Mouse (Mus musculus) intestine, embryonic 14.5 days (tissue): ENCODE measurements around the gene Abl2. TPM values are rescaled to one million over a fixed set of nuclear protein-coding genes. Genes with fewer than 3 reads are reported as not detected.

Experiments
- ATAC-seq: fragments of 200-750 bp; cut with Nextera tagmentation; replicated peaks from 2 replicates; pipeline ENCODE4 v1.8.0; 2017; ENCODE audit warnings: low read depth, moderate number of reproducible peaks, moderate TSS enrichment, moderate library complexity; ENCODE audit not compliant: low FRiP score, low TSS enrichment
- DNase-seq: peaks from one replicate; pipeline ENCODE4 v3.0.0-alpha.2; 2018; ENCODE audit warnings: low spot score
- H3K27ac ChIP-seq: fragments of 300-500 bp; sonication (generic); 2 replicates; pipeline ENCODE4 v1.5.1; 2014; ENCODE audit warnings: low read depth, mild to moderate bottlenecking, control low read depth
- H3K27me3 ChIP-seq: fragments of 300-500 bp; sonication (generic); replicated peaks from 2 replicates; pipeline ENCODE4 v1.6.1; 2014; ENCODE audit warnings: low read length, control low read depth; ENCODE audit not compliant: control insufficient read depth, insufficient read depth
- H3K36me3 ChIP-seq: fragments of 300-500 bp; sonication (generic); 2 replicates; pipeline ENCODE4 v1.6.1; 2014; ENCODE audit warnings: low read length, control low read depth; ENCODE audit not compliant: control insufficient read depth, insufficient read depth
- H3K4me1 ChIP-seq: fragments of 300-500 bp; sonication (generic); replicated peaks from 2 replicates; pipeline ENCODE4 v1.6.1; 2014; ENCODE audit warnings: low read length, control low read depth, mixed read lengths; ENCODE audit not compliant: control insufficient read depth, insufficient read depth
- H3K4me2 ChIP-seq: fragments of 300-500 bp; sonication (generic); 2 replicates; pipeline ENCODE4 v1.6.1; 2014; ENCODE audit warnings: low read length
- H3K4me3 ChIP-seq: fragments of 300-500 bp; sonication (generic); 2 replicates; pipeline ENCODE4 v1.5.1; 2014; ENCODE audit warnings: low read depth, low read length, control low read depth, mixed read lengths
- H3K9ac ChIP-seq: fragments of 300-500 bp; sonication (generic); 2 replicates; pipeline ENCODE4 v1.6.1; 2014; ENCODE audit warnings: mild to moderate bottlenecking, low read length
- H3K9me3 ChIP-seq: fragments of 300-500 bp; sonication (generic); 2 replicates; pipeline ENCODE4 v1.6.1; 2016; ENCODE audit warnings: low read length, control low read depth; ENCODE audit not compliant: control insufficient read depth
- WGBS: fragments of 180-500 bp; shearing (Covaris S2); extraction: QIAGEN DNeasy Blood & Tissue Kit; methylation state at CpG from one replicate; pipeline ENCODE4 v1.1.7; 2014; 5-methylcytosine and 5-hydroxymethylcytosine counted together
- polyA plus RNA-seq: library from polyadenylated mRNA; unstranded; fragments of >200 nt; fragmentation: Nextera tagmentation; extraction: Ambion mirVana; gene quantifications from 2 replicates; pipeline ENCODE4 v1.2.1, GENCODE M21; 2014

The Abl2 gene
- polyA plus RNA-seq, 1 experiment from 2014 or later: 4.7 TPM

GRCm38 (mm10) chr1:156537701-156538100 lies 20.9 kb upstream of the Abl2 start:
- H3K27ac ChIP-seq: no peak overlapping the region
- DNase-seq (no peak), ATAC-seq (no peak)
- H3K9me3 ChIP-seq: no peaks in the 10 kb centered on the region
- H3K4me2 ChIP-seq: no peak overlapping the region
- 89% methylated on average over 6 of the region's 6 CpGs for WGBS
- H3K4me3 ChIP-seq: no peak overlapping the region
- H3K36me3 ChIP-seq: no peaks in the 10 kb centered on the region
- no peaks in the 10 kb centered on the region for H3K27me3 ChIP-seq
- H3K4me1 ChIP-seq: no peaks in the 10 kb centered on the region
- no peak overlapping the region for H3K9ac ChIP-seq

GRCm38 (mm10) chr1:156538382-156538781 lies 20.2 kb upstream of the Abl2 start:
- no peak for DNase-seq
- WGBS: 70% methylated on average over 3 of the region's 3 CpGs
- no peak overlapping the region for H3K4me3 ChIP-seq

GRCm38 (mm10) chr1:156539787-156540560 lies 18.6 kb upstream of the Abl2 start:
- Histone ChIP-seq H3K4me1 (no peaks in the 10 kb centered on the region), H3K4me2 (no peak overlapping the region), H3K4me3 (no peak overlapping the region), H3K9ac (no peak overlapping the region), H3K27ac (no peak overlapping the region), H3K27me3 (no peaks in the 10 kb centered on the region), H3K36me3 (no peaks in the 10 kb centered on the region), H3K9me3 (no peaks in the 10 kb centered on the region)
- ATAC-seq (no peak), DNase-seq (no peak)
- WGBS: 49% methylated on average over 4 of the region's 4 CpGs

More at GRCm38 (mm10) chr1:156538382-156538781, 20.2 kb upstream of the Abl2 start:
- no peak overlapping the region for H3K9ac ChIP-seq
- H3K4me2 ChIP-seq: no peak overlapping the region
- H3K4me1 ChIP-seq: no peaks in the 10 kb centered on the region
- no peak for ATAC-seq
- H3K27ac ChIP-seq: no peak overlapping the region
- no peaks in the 10 kb centered on the region for H3K36me3 ChIP-seq
- H3K27me3 ChIP-seq: no peaks in the 10 kb centered on the region
- H3K9me3 ChIP-seq: no peaks in the 10 kb centered on the region

GRCm38 (mm10) chr1:156543999-156544398 lies 14.6 kb upstream of the Abl2 start:
- Histone ChIP-seq H3K9me3 (no peaks in the 10 kb centered on the region), H3K4me1 (no peaks in the 10 kb centered on the region), H3K27me3 (no peaks in the 10 kb centered on the region), H3K27ac (no peak overlapping the region), H3K9ac (no peak overlapping the region), H3K4me2 (peak overlapping the region; percentile 20; the same call in 1 of the 2 replicates), H3K36me3 (no peaks in the 10 kb centered on the region), H3K4me3 (no peak overlapping the region)
- 20% methylated on average over 12 of the region's 12 CpGs for WGBS
- DNase-seq (no peak), ATAC-seq (no peak)

GRCm38 (mm10) chr1:156558950-156559640 lies 509 bp downstream of the Abl2 start:
- Histone ChIP-seq H3K4me1 (peaks cover 9% of the 10 kb centered on the region), H3K36me3 (no peaks in the 10 kb centered on the region), H3K9me3 (no peaks in the 10 kb centered on the region), H3K4me2 (peak overlapping the region; percentile 80), H3K9ac (peak overlapping the region; percentile 99), H3K27me3 (no peaks in the 10 kb centered on the region), H3K27ac (peak overlapping the region; percentile 88), H3K4me3 (peak overlapping the region; percentile 80)
- peak; percentile 77 for DNase-seq
- WGBS: 1% methylated on average over 56 of the region's 66 CpGs
- peak; percentile 67 for ATAC-seq

- Histone ChIP-seq H3K27ac (peak overlapping the region; percentile 88; the same call in 1 of the 2 replicates), H3K4me3 (peak overlapping the region; percentile 80), H3K9me3 (no peaks in the 10 kb centered on the region), H3K9ac (peak overlapping the region; percentile 99), H3K36me3 (no peaks in the 10 kb centered on the region), H3K27me3 (no peaks in the 10 kb centered on the region), H3K4me1 (peaks cover 9% of the 10 kb centered on the region), H3K4me2 (peak overlapping the region; percentile 80)
- WGBS: 8% methylated on average over 8 of the region's 8 CpGs
- DNase-seq (no peak), ATAC-seq (no peak)
Observed at GRCm38 (mm10) chr1:156559641-156560020, 1.0 kb downstream of the Abl2 start.

GRCm38 (mm10) chr1:156560500-156560899 lies 1.9 kb downstream of the Abl2 start:
- peak overlapping the region; percentile 80; the same call in 1 of the 2 replicates for H3K4me2 ChIP-seq
- WGBS: 89% methylated on average over 9 of the region's 9 CpGs
- no peaks in the 10 kb centered on the region for H3K36me3 ChIP-seq
- no peaks in the 10 kb centered on the region for H3K9me3 ChIP-seq
- ATAC-seq: no peak
- no peak for DNase-seq
- H3K9ac ChIP-seq: no peak overlapping the region
- no peaks in the 10 kb centered on the region for H3K27me3 ChIP-seq
- no peak overlapping the region for H3K27ac ChIP-seq
- H3K4me3 ChIP-seq: no peak overlapping the region
- H3K4me1 ChIP-seq: peaks cover 9% of the 10 kb centered on the region

GRCm38 (mm10) chr1:156565328-156565727 lies 6.7 kb downstream of the Abl2 start:
- no peak overlapping the region for H3K27ac ChIP-seq
- H3K36me3 ChIP-seq: no peaks in the 10 kb centered on the region
- H3K27me3 ChIP-seq: no peaks in the 10 kb centered on the region
- WGBS: 83% methylated on average over 2 of the region's 2 CpGs
- H3K9me3 ChIP-seq: no peaks in the 10 kb centered on the region
- no peak overlapping the region for H3K9ac ChIP-seq
- H3K4me2 ChIP-seq: no peak overlapping the region
- no peak for DNase-seq
- no peak overlapping the region for H3K4me3 ChIP-seq
- H3K4me1 ChIP-seq: peaks cover 4% of the 10 kb centered on the region
- no peak for ATAC-seq
